Mouse (Mus musculus) kidney, embryonic 14.5 days (tissue): ENCODE measurements around the gene Tmprss2. TPM values are rescaled to one million over a fixed set of nuclear protein-coding genes. Genes with fewer than 3 reads are reported as not detected.

ENCODE experiments used
- ATAC-seq: fragments of 200-750 bp; cut with Nextera tagmentation; 2 replicates; pipeline ENCODE4 v1.8.0; 2017; ENCODE audit warnings: moderate number of reproducible peaks, mild to moderate bottlenecking, moderate TSS enrichment, moderate library complexity; ENCODE audit not compliant: low FRiP score, low TSS enrichment
- H3K27ac ChIP-seq: fragments of 300-500 bp; sonication (generic); 2 replicates; pipeline ENCODE4 v1.5.1; 2014; ENCODE audit warnings: low read depth, mild to moderate bottlenecking, low read length, moderate library complexity, mixed read lengths
- H3K27me3 ChIP-seq: fragments of 300-500 bp; sonication (generic); 2 replicates; pipeline ENCODE4 v1.6.1; 2014; ENCODE audit warnings: mild to moderate bottlenecking, low read length; ENCODE audit not compliant: control insufficient read depth, insufficient read depth
- H3K36me3 ChIP-seq: fragments of 300-500 bp; sonication (generic); 2 replicates; pipeline ENCODE4 v1.6.1; 2014; ENCODE audit warnings: low read length, mixed read lengths; ENCODE audit not compliant: control insufficient read depth, insufficient read depth
- H3K4me1 ChIP-seq: fragments of 300-500 bp; sonication (generic); 2 replicates; pipeline ENCODE4 v1.6.1; 2014; ENCODE audit warnings: low read length, mixed read lengths; ENCODE audit not compliant: control insufficient read depth, insufficient read depth
- H3K4me2 ChIP-seq: fragments of 300-500 bp; sonication (generic); replicated peaks from 2 replicates; pipeline ENCODE4 v1.6.1; 2014; ENCODE audit warnings: low read depth, mild to moderate bottlenecking, low read length
- H3K4me3 ChIP-seq: fragments of 300-500 bp; sonication (generic); 2 replicates; pipeline ENCODE4 v1.5.1; 2014; ENCODE audit warnings: mild to moderate bottlenecking, low read length
- H3K9ac ChIP-seq: fragments of 300-500 bp; sonication (generic); 2 replicates; pipeline ENCODE4 v1.6.1; 2014; ENCODE audit warnings: low read depth, mild to moderate bottlenecking, low read length, moderate library complexity
- H3K9me3 ChIP-seq: fragments of 300-500 bp; sonication (generic); 2 replicates; pipeline ENCODE4 v1.6.1; 2016; ENCODE audit warnings: low read length; ENCODE audit not compliant: control insufficient read depth
- WGBS: fragments of 180-500 bp; shearing (Covaris S2); extraction: QIAGEN DNeasy Blood & Tissue Kit; methylation state at CpG from one replicate; pipeline ENCODE4 v1.1.7; 2014; 5-methylcytosine and 5-hydroxymethylcytosine counted together
- polyA plus RNA-seq: library from polyadenylated mRNA; unstranded; fragments of >200 nt; fragmentation: Nextera tagmentation; extraction: Ambion mirVana; gene quantifications from 2 replicates; pipeline ENCODE4 v1.2.1, GENCODE M21; 2014

Tmprss2 gene
- 10.6 and 21.2 TPM in 2 replicates for polyA plus RNA-seq

GRCm38 (mm10) chr16:97610939-97611338 lies at the start of gene Tmprss2:
Gene Tmprss2, minus strand, starts transcription at chr16:97611195.
- 0 out of 2 replicates have a peak, but pooled peaks cover 7% of the 10 kb centered on the region for H3K4me1 ChIP-seq
- under 1% methylated on average over 30 of the region's 30 CpGs for whole genome bisulfite sequencing
- H3K9ac ChIP-seq: peak within 1 kb of the TSS; percentile 55
- no peaks in the 10 kb centered on the region for H3K36me3 ChIP-seq
- H3K9me3 ChIP-seq: no peaks in the 10 kb centered on the region
- peak; percentile 71 for ATAC-seq
- H3K4me2 ChIP-seq: peak within 1 kb of the TSS; percentile 67
- peak within 1 kb of the TSS; percentile 42 for H3K4me3 ChIP-seq
- H3K27me3 ChIP-seq: peaks cover 27% of the 10 kb centered on the region
- H3K27ac ChIP-seq: no peak within 1 kb of the TSS

GRCm38 (mm10) chr16:97659225-97659658 lies 48.2 kb upstream of the Tmprss2 start:
- Histone ChIP-seq H3K36me3 (no peaks in the 10 kb centered on the region), H3K9ac (no peak overlapping the region), H3K27ac (peak overlapping the region; percentile 68; the same call in 1 of the 2 replicates), H3K4me3 (no peak overlapping the region), H3K27me3 (no peaks in the 10 kb centered on the region), H3K4me2 (no peak overlapping the region), H3K9me3 (no peaks in the 10 kb centered on the region), H3K4me1 (peaks cover 5% of the 10 kb centered on the region)
- 11% methylated on average over 1 of the region's 1 CpGs for whole genome bisulfite sequencing
- ATAC-seq: peak; percentile 92

- Histone ChIP-seq H3K4me2 (no peak overlapping the region), H3K4me1 (peaks cover 5% of the 10 kb centered on the region), H3K27ac (peak overlapping the region; percentile 68; the same call in 1 of the 2 replicates), H3K27me3 (no peaks in the 10 kb centered on the region), H3K36me3 (no peaks in the 10 kb centered on the region), H3K9ac (no peak overlapping the region), H3K4me3 (no peak overlapping the region), H3K9me3 (no peaks in the 10 kb centered on the region)
- WGBS: 25% methylated on average over 6 of the region's 6 CpGs
- peak; percentile 10; the same call in 1 of the 2 replicates for ATAC-seq
Observed at GRCm38 (mm10) chr16:97658481-97658880, 47.5 kb upstream of the Tmprss2 start.

GRCm38 (mm10) chr16:97655800-97656199 lies 44.8 kb upstream of the Tmprss2 start:
- Histone ChIP-seq H3K4me2 (no peak overlapping the region), H3K27ac (no peak overlapping the region), H3K4me3 (no peak overlapping the region), H3K27me3 (no peaks in the 10 kb centered on the region), H3K36me3 (no peaks in the 10 kb centered on the region), H3K4me1 (peaks cover 5% of the 10 kb centered on the region), H3K9ac (no peak overlapping the region), H3K9me3 (no peaks in the 10 kb centered on the region)
- 89% methylated on average over 2 of the region's 2 CpGs for WGBS
- ATAC-seq: no peak

- Histone ChIP-seq H3K4me1 (no peaks in the 10 kb centered on the region), H3K27me3 (no peaks in the 10 kb centered on the region), H3K4me3 (no peak overlapping the region), H3K9me3 (no peaks in the 10 kb centered on the region), H3K9ac (no peak overlapping the region), H3K4me2 (no peak overlapping the region), H3K27ac (no peak overlapping the region), H3K36me3 (no peaks in the 10 kb centered on the region)
- ATAC-seq: no peak
- 61% methylated on average over 9 of the region's 9 CpGs for WGBS
Observed at GRCm38 (mm10) chr16:97649522-97650188, 38.7 kb upstream of the Tmprss2 start.

GRCm38 (mm10) chr16:97644681-97645080 lies 33.7 kb upstream of the Tmprss2 start:
- Histone ChIP-seq H3K36me3 (no peaks in the 10 kb centered on the region), H3K4me2 (no peak overlapping the region), H3K27ac (no peak overlapping the region), H3K27me3 (no peaks in the 10 kb centered on the region), H3K9me3 (no peaks in the 10 kb centered on the region), H3K4me3 (no peak overlapping the region), H3K4me1 (no peaks in the 10 kb centered on the region), H3K9ac (no peak overlapping the region)
- no peak for ATAC-seq

- Histone ChIP-seq H3K4me3 (no peak overlapping the region), H3K9me3 (no peaks in the 10 kb centered on the region), H3K4me1 (no peaks in the 10 kb centered on the region), H3K27ac (no peak overlapping the region), H3K4me2 (no peak overlapping the region), H3K27me3 (no peaks in the 10 kb centered on the region), H3K36me3 (no peaks in the 10 kb centered on the region), H3K9ac (no peak overlapping the region)
- no peak for ATAC-seq
- WGBS: 87% methylated on average over 3 of the region's 3 CpGs
Observed at GRCm38 (mm10) chr16:97639630-97640029, 28.6 kb upstream of the Tmprss2 start.

- Histone ChIP-seq H3K36me3 (no peaks in the 10 kb centered on the region), H3K27me3 (no peaks in the 10 kb centered on the region), H3K9ac (no peak overlapping the region), H3K27ac (no peak overlapping the region), H3K4me2 (no peak overlapping the region), H3K9me3 (no peaks in the 10 kb centered on the region), H3K4me3 (no peak overlapping the region), H3K4me1 (no peaks in the 10 kb centered on the region)
- WGBS: 54% methylated on average over 4 of the region's 4 CpGs
- no peak for ATAC-seq
Observed at GRCm38 (mm10) chr16:97632880-97633484, 22.0 kb upstream of the Tmprss2 start.

GRCm38 (mm10) chr16:97623166-97623565 lies 12.2 kb upstream of the Tmprss2 start:
- H3K4me2 ChIP-seq: no peak overlapping the region
- H3K4me3 ChIP-seq: no peak overlapping the region
- WGBS: 87% methylated on average over 6 of the region's 6 CpGs
- no peaks in the 10 kb centered on the region for H3K36me3 ChIP-seq
- ATAC-seq: no peak
- H3K9ac ChIP-seq: no peak overlapping the region
- H3K4me1 ChIP-seq: no peaks in the 10 kb centered on the region
- no peak overlapping the region for H3K27ac ChIP-seq
- H3K27me3 ChIP-seq: no peaks in the 10 kb centered on the region
- H3K9me3 ChIP-seq: no peaks in the 10 kb centered on the region
